Mouse (Mus musculus): ENCODE results near the gene Pbsn. TPM values are rescaled to one million over a fixed set of nuclear protein-coding genes. Genes with fewer than 3 reads are reported as not detected.

The Pbsn gene
- total and polyA plus RNA-seq, 3 experiments: not detected

- Histone ChIP-seq H3K4me1 (ENCODE audit: control insufficient read depth in 1 of 2, insufficient read depth in 2 of 2) (peaks cover 20 to 44% of the 10 kb centered on the region in 2 experiments), H3K9ac (ENCODE audit: insufficient read depth, low read depth) (no peak overlapping the region), H3K27me3 (replicated peaks) (no peaks in the 10 kb centered on the region), H3K36me3 (replicated peaks in 1 of 2; ENCODE audit: control insufficient read depth in 1 of 2, insufficient read depth in 1 of 2, low read length in 1 of 2) (no peaks in the 10 kb centered on the region), H3K4me2 (ENCODE audit: insufficient read depth, low read depth, poor library complexity, severe bottlenecking) (no peak overlapping the region), H3K27ac (ENCODE audit: insufficient read depth, low read depth) (no peak overlapping the region), H3K9me3 (replicated peaks; ENCODE audit: low read length) (no peaks in the 10 kb centered on the region), H3K79me2 (replicated peaks; ENCODE audit: control insufficient read depth, extremely low read depth, insufficient read depth, poor library complexity, severe bottlenecking) (no peaks in the 10 kb centered on the region), H3K4me3 (replicated peaks in 1 of 3; ENCODE audit: low read depth in 2 of 3, low read length in 2 of 3, poor library complexity in 1 of 3) (no peak overlapping the region)
- dilution Hi-C loops (cut with MboI; ENCODE audit: extremely low pct_ligation_motif_present, extremely low pct_unique_long_range_greater_than_20kb, low sequenced_read_pairs): no loop called here
- in situ Hi-C loops (cut with MboI; ENCODE audit: low pct_ligation_motif_present, low pct_unique_long_range_greater_than_20kb, low sequenced_read_pairs): no loop called here
- TF ChIP-seq KAT2A (IDR thresholded peaks at IDR 0.05; ENCODE audit: insufficient replicate concordance, low read length) (no peak), NELFE (IDR thresholded peaks at IDR 0.05; ENCODE audit: low read depth, low read length) (no peak), E2F4 (IDR thresholded peaks at IDR 0.05; ENCODE audit: insufficient replicate concordance, low read depth, low read length) (no peak), MAX (IDR thresholded peaks at IDR 0.05; ENCODE audit: low read length) (no peak), MAFK (IDR thresholded peaks at IDR 0.05; ENCODE audit: insufficient replicate concordance, low read length) (no peak), POLR2A (IDR thresholded peaks at IDR 0.05; ENCODE audit: low read depth, low read length) (no peak), EP300 (IDR thresholded peaks at IDR 0.05; ENCODE audit: low read length) (no peak), HCFC1 (IDR thresholded peaks at IDR 0.05; ENCODE audit: low read depth, low read length) (no peak)
- no peak for DNase-seq (ENCODE audit: extremely low read depth)
These were observed 51.1 kb downstream of the Pbsn start for GRCm38 (mm10) chrX:77802293-77802692.

- no peak overlapping the region for H3K4me3 ChIP-seq (replicated peaks in 1 of 3; ENCODE audit: low read depth in 2 of 3, low read length in 2 of 3, poor library complexity in 1 of 3)
- DNase-seq (ENCODE audit: extremely low read depth): no peak
- H3K9ac ChIP-seq (ENCODE audit: insufficient read depth, low read depth): no peak overlapping the region
- no peaks in the 10 kb centered on the region for H3K79me2 ChIP-seq (replicated peaks; ENCODE audit: control insufficient read depth, extremely low read depth, insufficient read depth, poor library complexity, severe bottlenecking)
- in situ Hi-C loops (cut with MboI; ENCODE audit: low pct_ligation_motif_present, low pct_unique_long_range_greater_than_20kb, low sequenced_read_pairs) (no loop called here), dilution Hi-C loops (cut with MboI; ENCODE audit: extremely low pct_ligation_motif_present, extremely low pct_unique_long_range_greater_than_20kb, low sequenced_read_pairs) (no loop called here)
- no peak overlapping the region for H3K4me2 ChIP-seq (ENCODE audit: insufficient read depth, low read depth, poor library complexity, severe bottlenecking)
- no peak overlapping the region for H3K27ac ChIP-seq (ENCODE audit: insufficient read depth, low read depth)
- H3K4me1 ChIP-seq (ENCODE audit: control insufficient read depth in 1 of 2, insufficient read depth in 2 of 2): peaks cover 20 to 47% of the 10 kb centered on the region in 2 experiments
- no peaks in the 10 kb centered on the region for H3K27me3 ChIP-seq (replicated peaks)
- TF ChIP-seq EP300 (IDR thresholded peaks at IDR 0.05; ENCODE audit: low read length) (0 out of 2 replicates have a peak, but pooled peaks have one; percentile 14), JUND (conservative IDR thresholded peaks at IDR 0.05; ENCODE audit: low read depth, low read length) (no peak), BHLHE40 (IDR thresholded peaks at IDR 0.05; ENCODE audit: low read depth, low read length) (no peak), ZC3H11A (IDR thresholded peaks at IDR 0.05; ENCODE audit: low read depth, low read length) (no peak), GABPA (IDR thresholded peaks at IDR 0.05; ENCODE audit: insufficient replicate concordance, low read depth, low read length) (no peak)
- H3K36me3 ChIP-seq (replicated peaks in 1 of 2; ENCODE audit: control insufficient read depth in 1 of 2, insufficient read depth in 1 of 2, low read length in 1 of 2): no peaks in the 10 kb centered on the region
- no peaks in the 10 kb centered on the region for H3K9me3 ChIP-seq (replicated peaks; ENCODE audit: low read length)
These were observed 51.9 kb downstream of the Pbsn start for GRCm38 (mm10) chrX:77801543-77801942.

GRCm38 (mm10) chrX:77799554-77799953 is 53.9 kb downstream of the Pbsn start:
- 0 out of 2 replicates have a peak overlapping the region, but pooled peaks have one; percentile 83 for H3K27ac ChIP-seq (ENCODE audit: insufficient read depth, low read depth)
- H3K79me2 ChIP-seq (replicated peaks; ENCODE audit: control insufficient read depth, extremely low read depth, insufficient read depth, poor library complexity, severe bottlenecking): peaks cover 4% of the 10 kb centered on the region; the same call in 1 of the 2 replicates
- no peak overlapping the region for H3K4me2 ChIP-seq (ENCODE audit: insufficient read depth, low read depth, poor library complexity, severe bottlenecking)
- in situ Hi-C loops (cut with MboI; ENCODE audit: low pct_ligation_motif_present, low pct_unique_long_range_greater_than_20kb, low sequenced_read_pairs) (loop anchor here (10.0 kb wide), 1 partner anchor 55 kb away; no protein-coding TSS in a partner anchor), dilution Hi-C loops (cut with MboI; ENCODE audit: extremely low pct_ligation_motif_present, extremely low pct_unique_long_range_greater_than_20kb, low sequenced_read_pairs) (no loop called here)
- no peak for DNase-seq (ENCODE audit: extremely low read depth)
- H3K27me3 ChIP-seq (replicated peaks): no peaks in the 10 kb centered on the region
- no peaks in the 10 kb centered on the region for H3K36me3 ChIP-seq (replicated peaks in 1 of 2; ENCODE audit: control insufficient read depth in 1 of 2, insufficient read depth in 1 of 2, low read length in 1 of 2)
- no peak overlapping the region for H3K9ac ChIP-seq (ENCODE audit: insufficient read depth, low read depth)
- no peak overlapping the region for H3K4me3 ChIP-seq (replicated peaks in 1 of 3; ENCODE audit: low read depth in 2 of 3, low read length in 2 of 3, poor library complexity in 1 of 3)
- peaks cover 20 to 47% of the 10 kb centered on the region in 2 experiments for H3K4me1 ChIP-seq (ENCODE audit: control insufficient read depth in 1 of 2, insufficient read depth in 2 of 2)
- no peaks in the 10 kb centered on the region for H3K9me3 ChIP-seq (replicated peaks; ENCODE audit: low read length)
- TF ChIP-seq ZC3H11A (IDR thresholded peaks at IDR 0.05; ENCODE audit: low read depth, low read length): no peak
- no peak for TF ChIP-seq PAX5 (IDR thresholded peaks at IDR 0.05; ENCODE audit: low read length)
- peak; percentile 58; the same call in 1 of the 2 replicates for TF ChIP-seq BHLHE40 (IDR thresholded peaks at IDR 0.05; ENCODE audit: low read depth, low read length)
- peak; percentile 26; the same call in 1 of the 2 replicates for TF ChIP-seq JUND (conservative IDR thresholded peaks at IDR 0.05; ENCODE audit: low read depth, low read length)
- no peak for TF ChIP-seq USF2 (conservative IDR thresholded peaks at IDR 0.05; ENCODE audit: low read depth, low read length)
- peak; percentile 61 for TF ChIP-seq ETS1 (conservative IDR thresholded peaks at IDR 0.05; ENCODE audit: low read depth, low read length)
- TF ChIP-seq POLR2AphosphoS2 (IDR thresholded peaks at IDR 0.05; ENCODE audit: low read depth, low read length): no peak
- no peak for TF ChIP-seq RAD21 (IDR thresholded peaks at IDR 0.05; ENCODE audit: low read depth, low read length)
- no peak for TF ChIP-seq NRF1 (IDR thresholded peaks at IDR 0.05; ENCODE audit: low read depth, low read length)
- TF ChIP-seq TCF12 (IDR thresholded peaks at IDR 0.05; ENCODE audit: low read depth, low read length): peak; percentile 58
- no peak for TF ChIP-seq MYC (IDR thresholded peaks at IDR 0.05; ENCODE audit: low read depth, low read length)
- peak; percentile 53; the same call in 1 of the 2 replicates for TF ChIP-seq CHD2 (IDR thresholded peaks at IDR 0.05; ENCODE audit: low read length)
- no peak for TF ChIP-seq USF1 (IDR thresholded peaks at IDR 0.05; ENCODE audit: low read depth, low read length)
- TF ChIP-seq JUN (IDR thresholded peaks at IDR 0.05; ENCODE audit: insufficient read depth, low read depth, low read length): no peak
- no peak for TF ChIP-seq SMC3 (IDR thresholded peaks at IDR 0.05; ENCODE audit: low read depth, low read length)
- no peak for TF ChIP-seq SIN3A (IDR thresholded peaks at IDR 0.05; ENCODE audit: low read length)
- peak; percentile 29; the same call in 1 of the 2 replicates for TF ChIP-seq MAFK (IDR thresholded peaks at IDR 0.05; ENCODE audit: insufficient replicate concordance, low read length)
- TF ChIP-seq GABPA (IDR thresholded peaks at IDR 0.05; ENCODE audit: insufficient replicate concordance, low read depth, low read length): no peak
- TF ChIP-seq HCFC1 (IDR thresholded peaks at IDR 0.05; ENCODE audit: low read depth, low read length): no peak; the same call in 1 of the 2 replicates
